Mouse (Mus musculus) c-Kit-positive CD71-negative TER-119-negative erythroid progenitor cells, embryonic 14.5 days (primary cell): ENCODE measurements around the gene Vamp4.

Experiments
- DNase-seq: peaks from one replicate; pipeline ENCODE4 v3.0.0-alpha.2; 2013; ENCODE audit warnings: low read depth

Vamp4 gene

DNA sequence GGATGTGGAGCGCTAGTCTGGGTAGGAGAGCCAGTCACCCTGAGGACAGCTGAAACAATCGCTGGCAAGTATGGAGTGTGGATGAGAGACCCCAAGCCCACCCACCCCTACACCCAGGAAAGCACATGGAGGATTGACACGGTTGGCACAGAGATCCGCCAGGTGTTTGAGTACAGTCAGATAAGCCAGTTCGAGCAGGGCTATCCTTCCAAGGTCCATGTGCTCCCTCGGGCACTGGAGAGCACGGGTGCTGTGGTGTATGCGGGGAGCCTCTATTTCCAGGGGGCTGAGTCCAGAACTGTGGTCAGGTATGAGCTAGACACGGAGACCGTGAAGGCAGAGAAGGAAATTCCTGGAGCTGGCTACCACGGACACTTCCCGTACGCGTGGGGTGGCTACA is 78.1 kb downstream of the Vamp4 start:
- no peak for DNase-seq
